Mouse (Mus musculus) MN1 (cell line): Measurements from ENCODE around the gene Disp2.

ENCODE experiments used
- DNase-seq: peaks from one replicate; pipeline ENCODE4 v3.0.0-alpha.2; 2016; ENCODE audit warnings: low spot score

The Disp2 gene

DNA sequence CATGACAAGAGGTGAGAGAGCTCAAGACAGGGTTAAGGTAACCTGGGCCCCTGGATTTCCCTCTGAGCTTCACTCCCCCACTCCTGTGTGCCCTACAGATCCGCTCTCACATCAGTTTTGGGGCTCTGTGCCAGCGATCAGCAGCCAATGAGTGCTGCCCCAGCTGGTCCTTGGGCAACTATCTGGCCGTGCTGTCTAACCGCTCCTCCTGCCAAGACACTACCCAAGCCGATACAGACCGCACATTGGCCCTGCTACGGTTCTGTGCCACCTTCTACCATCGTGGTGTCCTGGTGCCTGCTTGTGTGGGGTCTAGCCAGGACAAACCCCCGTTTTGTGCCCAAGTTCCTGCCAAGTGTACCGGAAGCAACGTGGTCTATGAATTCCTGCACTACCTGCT is 10.0 kb downstream of the Disp2 start:
- no peak for DNase-seq

DNA sequence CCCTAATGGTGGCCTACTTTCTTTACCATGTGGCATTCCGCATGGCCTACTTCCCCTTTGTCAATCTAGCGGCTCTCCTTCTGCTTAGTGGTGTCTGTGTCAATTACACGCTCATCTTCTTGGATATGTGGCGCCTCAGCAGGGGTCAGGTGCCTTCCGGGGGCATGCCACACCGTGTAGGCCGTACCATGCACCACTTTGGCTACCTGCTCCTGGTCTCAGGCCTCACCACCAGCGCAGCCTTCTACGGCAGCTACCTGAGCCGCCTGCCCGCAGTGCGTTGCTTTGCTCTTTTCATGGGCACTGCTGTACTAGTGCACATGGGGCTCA is 10.7 kb downstream of the Disp2 start:
- no peak for DNase-seq

DNA sequence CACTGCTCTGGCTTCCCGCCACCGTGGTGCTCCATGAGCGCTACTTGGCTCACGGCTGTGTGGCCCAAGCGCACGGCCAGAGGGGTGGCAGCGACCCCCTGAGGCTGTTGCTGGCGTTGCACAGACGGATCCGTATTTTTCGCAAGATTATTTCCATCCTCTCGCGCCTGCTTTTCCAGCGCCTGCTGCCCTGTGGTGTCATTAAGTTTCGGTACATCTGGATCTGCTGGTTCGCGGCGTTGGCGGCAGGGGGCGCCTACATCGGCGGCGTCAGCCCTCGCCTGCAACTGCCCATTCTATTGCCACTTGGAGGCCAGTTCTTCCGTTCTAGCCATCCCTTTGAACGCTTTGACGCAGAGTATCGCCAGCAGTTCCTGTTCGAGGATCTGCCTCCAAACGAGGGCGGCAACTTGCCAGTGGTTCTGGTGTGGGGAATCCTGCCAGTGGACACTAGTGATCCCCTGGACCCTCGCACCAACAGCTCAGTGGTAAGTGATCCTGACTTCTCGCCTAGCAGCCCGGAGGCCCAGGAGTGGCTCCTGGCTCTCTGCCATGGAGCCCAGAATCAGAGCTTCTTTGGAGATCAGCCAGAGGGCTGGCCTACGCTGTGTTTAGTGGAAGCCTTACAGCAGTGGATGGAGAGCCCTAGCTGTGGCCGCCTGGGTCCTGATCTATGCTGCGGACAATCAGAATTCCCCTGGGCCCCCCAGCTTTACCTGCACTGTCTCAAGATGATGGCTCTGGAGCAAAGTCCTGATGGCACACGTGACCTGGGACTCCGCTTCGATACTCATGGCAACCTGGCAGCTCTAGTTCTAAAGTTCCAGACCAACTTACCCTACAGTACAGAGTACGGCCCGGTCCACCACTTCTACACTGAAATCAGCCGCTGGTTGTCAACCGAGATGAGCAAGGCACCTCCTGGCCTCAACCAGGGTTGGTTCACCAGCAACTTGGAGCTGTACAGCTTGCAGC is 11.3 kb downstream of the Disp2 start:
- DNase-seq, result peak; percentile 90

DNA sequence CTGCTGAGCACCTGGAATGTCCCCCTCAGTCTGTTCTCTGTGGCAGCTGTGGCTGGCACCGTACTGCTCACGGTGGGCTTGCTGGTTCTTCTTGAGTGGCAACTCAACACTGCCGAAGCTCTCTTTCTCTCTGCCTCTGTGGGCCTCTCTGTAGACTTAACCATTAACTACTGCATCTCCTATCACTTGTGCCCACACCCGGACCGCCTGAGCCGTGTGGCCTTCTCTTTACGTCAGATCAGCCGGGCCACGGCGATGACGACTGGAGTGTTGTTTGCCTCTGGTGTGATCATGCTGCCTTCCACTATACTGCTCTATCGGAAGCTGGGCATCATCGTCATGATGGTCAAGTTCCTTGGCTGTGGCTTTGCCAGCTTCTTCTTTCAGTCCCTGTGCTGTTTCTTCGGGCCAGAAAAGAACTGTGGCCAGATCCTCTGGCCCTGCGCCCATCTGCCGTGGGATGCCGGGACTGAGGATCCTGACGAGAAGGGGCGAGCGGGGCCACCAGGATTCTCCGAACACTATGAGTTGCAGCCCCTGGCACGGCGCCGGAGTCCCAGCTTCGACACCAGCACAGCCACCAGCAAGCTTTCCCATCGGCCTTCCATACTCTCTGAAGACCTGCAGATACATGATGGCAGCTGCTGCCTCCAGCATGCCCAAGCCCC is 12.2 kb downstream of the Disp2 start:
- no peak for DNase-seq

DNA sequence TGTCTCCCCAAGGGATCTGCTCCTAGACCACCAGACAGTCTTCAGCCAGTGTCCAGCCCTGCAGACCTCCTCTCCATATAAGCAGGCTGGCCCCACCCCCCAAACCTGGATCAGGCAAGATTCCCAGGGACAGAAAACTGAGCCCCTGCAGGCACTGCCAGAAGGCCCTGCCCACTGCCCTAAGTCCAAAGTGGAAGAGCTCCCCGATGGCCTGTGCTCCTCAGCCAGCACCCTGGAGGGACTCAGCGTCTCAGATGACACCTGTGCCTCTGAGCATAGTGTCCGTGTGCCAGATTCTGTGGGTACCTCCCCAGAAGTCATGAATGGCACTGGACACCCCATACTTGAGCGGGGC is 12.7 kb downstream of the Disp2 start:
- no peak for DNase-seq

DNA sequence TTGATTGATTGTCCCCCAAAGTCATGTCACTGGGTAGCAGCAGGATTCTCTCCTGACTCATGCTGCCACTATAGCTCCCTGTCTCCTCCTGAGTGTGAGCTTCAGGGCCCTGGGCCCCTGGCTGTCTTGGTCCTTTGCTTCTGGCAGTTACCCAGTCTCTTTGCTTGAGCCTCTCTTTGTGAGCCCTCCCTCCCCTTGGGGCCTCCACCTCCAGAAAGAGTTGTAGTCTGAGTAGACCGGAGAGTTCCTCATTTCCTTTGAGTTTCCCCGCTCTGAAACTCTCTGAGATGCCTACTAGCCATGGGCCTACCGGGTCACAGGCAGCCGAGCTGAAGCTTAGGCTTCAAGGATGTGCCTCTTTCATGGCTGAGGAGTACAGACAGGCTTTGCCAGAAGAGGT is 14.1 kb downstream of the Disp2 start:
- no peak for DNase-seq

DNA sequence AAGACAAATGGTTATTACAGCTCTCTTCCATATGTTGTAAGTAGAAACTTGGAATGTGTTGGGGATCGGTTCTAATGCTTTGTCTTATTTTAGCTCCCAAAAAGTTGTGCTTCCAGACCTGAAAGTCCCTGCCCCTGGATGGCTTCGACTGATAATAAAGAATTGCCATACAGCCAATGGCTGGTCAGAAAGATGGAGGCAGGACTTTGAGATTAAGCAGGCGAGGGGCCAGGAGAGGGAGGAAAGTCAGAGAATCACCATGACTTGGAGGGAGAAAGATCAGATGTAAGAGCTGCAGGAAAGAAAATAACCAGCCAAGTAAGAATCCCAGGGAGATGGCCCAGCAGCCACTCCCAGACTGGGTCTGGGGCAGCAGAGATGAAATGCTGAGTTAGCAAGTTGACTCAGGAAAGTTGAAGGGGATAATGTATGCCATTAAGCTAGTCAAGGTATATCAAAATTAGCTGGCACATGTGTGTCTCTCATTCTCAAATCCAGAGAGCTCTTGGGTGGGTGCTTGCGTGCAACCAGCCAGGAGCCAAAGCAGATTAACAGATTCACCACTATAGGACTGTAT is 23.1 kb downstream of the Disp2 start:
- no peak for DNase-seq

DNA sequence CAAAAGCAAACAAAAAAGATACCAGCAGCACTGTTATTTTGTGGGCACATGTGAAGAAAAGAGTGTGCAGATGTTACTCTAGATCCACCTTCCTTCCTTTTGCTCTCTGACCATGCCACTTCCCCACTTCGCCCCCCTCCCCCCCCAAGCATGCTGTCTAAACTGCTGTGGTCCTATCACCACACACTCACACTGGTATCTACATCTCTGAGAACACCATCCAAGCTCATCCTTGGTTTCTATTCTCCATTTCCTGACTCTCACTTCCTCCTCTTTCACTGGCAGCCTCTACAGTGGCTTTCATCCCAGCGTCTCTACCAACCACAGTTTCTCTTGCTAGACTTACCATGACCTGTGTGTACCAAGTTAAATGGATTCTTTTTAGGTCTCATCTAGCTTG is 25.0 kb downstream of the Disp2 start:
- no peak for DNase-seq

DNA sequence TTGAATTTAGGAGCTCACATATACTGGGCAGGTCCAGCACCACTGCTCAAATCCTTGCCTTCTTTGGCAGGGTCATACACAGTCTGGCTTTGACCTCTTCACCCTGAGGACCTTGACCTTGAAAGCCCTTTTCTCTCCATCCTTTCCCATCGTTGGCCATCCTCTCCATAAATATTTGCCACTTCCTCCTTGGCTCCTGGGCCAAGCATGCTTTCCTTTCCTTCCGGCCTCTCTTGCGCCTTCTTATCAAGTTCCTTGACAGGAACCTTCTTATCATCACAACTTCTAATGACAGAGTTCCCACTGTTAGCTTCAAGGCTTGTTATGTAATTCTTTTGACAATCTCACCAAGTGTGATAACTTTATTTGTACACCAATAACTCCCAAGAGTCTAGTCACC is 25.6 kb downstream of the Disp2 start:
- DNase-seq, result no peak

DNA sequence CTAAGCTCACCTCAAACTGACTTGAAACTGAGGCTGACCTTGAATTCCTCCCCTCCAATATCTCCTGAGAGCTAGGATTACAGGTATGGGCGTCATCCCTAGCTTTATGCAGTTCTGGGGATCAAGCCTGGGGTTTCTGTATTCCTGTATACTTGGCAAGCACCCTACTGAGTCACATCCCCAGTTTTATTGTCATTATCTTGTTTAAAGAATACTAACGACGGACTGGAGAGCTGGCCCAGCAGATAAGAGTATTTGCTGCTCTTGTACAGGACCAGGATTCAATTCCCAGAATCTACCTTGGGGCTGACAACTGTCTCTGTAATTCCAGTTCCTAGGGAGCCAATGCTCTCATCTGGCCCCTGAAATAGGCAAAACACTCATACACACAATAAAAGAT is 26.2 kb downstream of the Disp2 start:
- no peak for DNase-seq

DNA sequence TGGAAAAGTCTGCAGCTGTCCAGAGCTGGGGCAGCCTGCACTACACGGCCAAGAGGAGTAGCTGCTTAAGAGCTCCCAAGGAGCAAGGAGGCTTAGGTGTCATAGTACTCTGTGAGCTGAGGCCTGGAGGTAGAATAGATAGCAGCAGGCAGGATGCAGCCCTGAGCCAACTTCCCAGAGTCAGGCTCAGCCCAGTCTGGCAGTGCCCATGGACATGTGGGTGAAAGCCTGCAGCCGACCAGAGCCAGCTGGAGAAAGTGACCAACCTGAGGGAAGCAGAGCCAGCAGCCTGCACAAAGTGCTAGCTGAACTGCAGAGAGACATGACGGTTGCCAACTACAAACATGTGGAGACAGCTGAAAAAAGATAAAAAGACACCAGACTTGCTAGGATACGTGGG is 27.3 kb downstream of the Disp2 start:
- peak; percentile 77 for DNase-seq

DNA sequence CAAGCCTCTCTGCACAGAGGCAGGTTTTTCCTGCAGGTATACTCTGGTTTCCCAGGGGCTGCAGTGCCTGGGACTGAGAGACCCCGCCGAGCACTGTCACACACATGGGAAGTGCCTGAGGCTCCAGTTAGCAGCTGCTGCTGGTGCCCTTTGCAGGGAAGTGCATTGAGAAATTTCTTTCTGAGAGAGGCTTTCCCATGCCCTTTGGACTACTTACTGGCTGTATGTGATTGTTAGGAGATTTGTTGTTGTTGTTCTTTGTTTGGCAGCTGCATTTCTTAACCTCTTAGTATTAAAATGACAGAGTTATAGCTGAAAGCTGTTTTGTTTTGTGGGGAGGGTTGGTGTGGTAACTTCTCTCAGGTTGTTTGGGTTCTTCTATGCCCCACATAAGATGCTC is 31.3 kb downstream of the Disp2 start:
- no peak for DNase-seq

DNA sequence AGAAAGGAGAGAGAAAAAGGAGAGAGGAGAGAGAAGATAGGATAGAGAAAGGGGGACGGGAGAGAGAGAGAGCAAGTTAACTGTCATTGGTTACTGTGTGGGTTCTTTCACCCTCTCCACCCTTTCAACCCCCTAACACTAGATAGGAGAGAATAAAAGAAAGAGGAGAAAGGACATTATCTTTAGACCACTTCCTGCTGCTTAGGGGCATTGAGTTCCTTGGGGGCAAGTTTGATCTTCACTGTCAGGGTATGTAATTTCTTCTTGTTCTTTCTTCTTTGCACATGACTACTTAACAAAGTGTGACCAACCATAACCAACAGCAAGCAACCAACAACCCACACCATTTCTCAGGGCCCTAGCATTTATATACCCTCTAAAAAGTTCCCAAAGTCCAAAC is 33.2 kb downstream of the Disp2 start:
- no peak for DNase-seq

DNA sequence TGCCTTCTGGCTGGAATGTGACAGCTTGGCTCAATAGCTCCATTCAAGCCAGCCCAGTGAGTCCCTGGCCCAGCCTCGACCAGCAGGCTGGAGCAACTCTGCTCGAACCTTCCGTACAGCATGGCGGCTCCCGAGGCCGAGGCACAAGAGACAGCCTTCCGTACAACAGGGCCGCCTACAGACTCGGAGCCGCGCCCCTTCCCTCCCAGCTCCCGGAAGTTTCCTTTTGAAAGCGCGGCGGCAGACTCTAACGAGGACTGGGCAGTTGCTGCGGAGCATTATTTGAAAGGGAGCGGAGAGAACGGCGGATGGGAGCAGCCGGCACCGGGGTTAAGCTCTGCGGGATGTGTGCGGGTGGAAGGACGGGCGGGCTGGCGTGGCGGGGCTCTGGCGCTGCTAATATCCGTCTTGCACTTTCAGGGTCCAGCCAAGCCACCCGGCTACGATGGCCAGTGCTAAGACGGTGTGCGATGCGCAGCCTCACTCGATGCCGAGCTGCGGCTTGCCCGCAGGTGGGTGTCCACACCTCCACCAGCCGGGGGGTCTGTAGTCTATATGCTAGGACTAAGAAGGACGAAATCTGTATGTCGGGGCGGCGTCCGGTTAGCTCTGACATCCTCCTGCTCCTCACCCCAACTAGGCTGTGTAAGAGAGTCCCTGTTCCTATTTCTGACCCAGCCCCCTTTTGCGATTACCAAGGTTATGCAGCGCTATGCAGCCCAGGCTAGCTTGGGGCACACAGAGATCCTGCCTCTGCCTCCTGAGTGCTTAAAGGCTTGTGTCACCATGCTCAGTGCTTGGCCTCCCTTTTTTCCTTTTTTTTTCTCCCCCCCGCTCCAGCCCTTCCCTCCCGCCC is 34.7 kb downstream of the Disp2 start, which contains the start of gene Knstrn:
Knstrn (plus strand) TSS at position 23 of the 856 bp plus-strand sequence.
- peak; percentile 91 for DNase-seq

DNA sequence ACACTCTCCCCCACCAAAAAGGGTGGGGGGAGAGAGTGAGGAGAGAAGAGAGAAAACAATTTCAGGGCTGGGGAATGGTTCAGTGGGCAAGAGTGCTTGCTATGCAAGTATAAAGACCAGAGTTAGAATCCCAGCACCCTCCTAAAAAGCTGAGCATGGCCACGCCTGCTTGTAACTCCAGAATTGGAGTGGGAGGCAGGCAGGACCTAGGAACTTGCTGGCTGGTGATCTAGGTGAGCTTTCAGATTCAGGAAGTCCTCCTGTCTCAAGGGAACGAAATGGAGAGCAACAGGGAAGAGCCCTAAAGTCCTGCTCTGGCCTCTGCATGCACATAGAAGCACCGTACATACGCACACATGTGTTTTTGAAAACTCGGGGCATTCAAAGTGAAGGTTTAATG is 43.3 kb downstream of the Disp2 start:
- no peak for DNase-seq

DNA sequence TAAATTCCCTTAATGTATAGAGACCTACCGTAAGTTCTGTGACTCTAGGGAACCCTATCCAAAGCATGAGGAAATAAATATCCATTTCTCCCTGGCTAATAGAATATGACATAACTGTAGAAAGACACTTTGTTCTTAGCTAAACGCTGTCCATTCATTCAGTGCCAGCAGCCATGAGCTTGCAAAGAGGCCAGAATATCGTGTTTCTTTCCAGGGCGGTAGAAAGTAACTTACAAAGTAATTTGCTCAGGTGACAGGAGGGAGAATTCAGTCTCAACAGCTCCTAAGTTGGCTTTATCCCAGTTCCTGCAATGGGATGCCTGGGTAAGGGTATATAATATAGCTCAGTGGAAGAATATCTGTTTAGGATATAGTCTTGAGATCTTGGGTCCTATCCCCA is 44.9 kb downstream of the Disp2 start:
- no peak for DNase-seq

DNA sequence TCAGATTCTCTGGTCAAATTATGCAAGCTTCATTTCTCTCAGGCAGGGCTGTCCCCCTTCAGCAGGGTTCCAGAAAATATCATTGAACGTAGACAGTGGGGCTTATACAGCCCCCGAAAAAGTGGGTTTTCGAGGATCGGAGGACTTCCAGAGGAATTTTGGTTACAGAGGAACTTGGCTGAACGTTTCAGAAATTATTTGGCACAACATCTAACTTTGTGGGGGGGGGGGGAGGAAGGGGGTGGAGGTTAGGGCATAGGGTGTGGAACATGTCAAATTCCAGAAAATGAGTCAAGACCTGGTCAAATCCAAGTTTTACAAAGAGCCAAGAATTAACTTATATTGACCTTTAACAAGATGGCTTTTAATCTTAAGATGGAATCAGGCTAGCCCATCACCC is 49.6 kb downstream of the Disp2 start:
- DNase-seq, result no peak

DNA sequence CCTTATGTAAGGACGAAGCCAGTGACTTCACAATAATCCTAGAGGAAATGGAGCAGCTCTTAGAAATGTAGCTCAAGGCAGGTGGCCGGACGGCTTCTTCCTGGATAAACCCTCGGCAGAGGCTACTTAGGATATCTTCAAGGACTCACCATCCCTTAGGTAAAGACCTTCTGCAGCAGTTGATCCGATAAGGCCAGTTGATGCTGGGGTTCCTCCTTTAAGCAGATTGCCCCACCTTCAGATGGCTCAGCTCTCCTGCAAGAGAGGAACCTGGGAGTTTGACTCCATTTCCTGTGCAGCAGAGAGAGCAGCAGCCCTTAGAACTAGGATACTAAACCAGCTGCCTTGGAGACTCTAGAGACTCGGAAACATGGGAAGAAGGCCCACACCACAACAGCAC is 54.5 kb downstream of the Disp2 start:
- DNase-seq, result no peak

DNA sequence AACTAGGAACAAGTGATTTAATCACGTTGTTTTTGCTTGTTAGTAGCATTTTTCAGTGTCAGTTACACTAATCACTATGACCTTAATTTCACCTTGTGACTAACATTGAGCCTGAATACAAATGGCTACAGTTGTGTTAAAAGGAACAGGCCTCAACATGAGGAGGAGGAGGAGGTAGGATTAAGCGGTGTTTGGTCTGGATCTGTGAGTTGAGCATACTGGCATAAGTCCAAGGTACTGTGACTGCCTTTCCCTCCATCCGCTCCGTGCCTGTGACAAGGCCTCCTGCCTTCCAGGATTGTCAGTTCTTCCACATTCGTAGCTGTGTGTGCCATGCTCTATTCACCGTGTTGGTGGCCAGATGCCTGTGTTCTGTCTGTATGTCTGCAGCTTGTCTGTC is 55.6 kb downstream of the Disp2 start:
- DNase-seq, result no peak

DNA sequence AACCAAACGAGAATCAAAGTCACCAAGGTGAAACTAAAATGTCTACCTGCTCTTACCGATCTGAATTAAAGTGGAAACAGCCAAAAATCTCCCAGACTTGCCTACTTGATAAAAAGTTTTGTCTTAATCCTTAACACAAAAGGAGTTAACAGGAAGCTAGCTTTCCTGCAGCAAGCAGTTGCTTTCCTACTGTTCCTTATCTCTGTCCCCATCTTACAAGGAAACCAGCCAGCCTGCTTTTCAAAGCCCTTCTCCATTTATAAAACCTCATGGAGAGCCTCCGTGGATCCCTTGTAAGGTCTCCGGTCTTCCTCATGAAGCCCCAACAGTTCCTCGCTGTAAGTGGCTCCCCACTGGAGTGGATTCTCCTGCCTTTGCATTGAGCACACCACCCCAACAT is 58.8 kb downstream of the Disp2 start:
- no peak for DNase-seq

DNA sequence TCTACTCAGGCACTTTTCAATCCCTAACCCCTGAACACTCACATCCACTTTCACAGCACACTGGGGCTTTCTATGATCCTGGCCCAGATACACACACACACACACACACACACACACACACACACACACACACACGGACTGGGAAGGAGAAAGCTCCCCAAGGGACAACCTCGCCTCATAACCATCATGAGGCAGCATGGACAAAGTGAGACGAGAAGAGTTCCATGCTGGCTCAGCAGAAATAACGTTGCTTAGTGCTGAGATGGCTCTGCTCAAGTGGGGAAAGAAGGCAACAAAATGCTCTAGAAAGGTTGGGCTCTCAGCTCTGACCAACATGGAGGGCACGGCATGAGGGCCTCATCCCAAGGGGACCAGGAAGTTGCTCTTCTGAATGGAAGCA is 61.7 kb downstream of the Disp2 start:
- DNase-seq, result no peak

DNA sequence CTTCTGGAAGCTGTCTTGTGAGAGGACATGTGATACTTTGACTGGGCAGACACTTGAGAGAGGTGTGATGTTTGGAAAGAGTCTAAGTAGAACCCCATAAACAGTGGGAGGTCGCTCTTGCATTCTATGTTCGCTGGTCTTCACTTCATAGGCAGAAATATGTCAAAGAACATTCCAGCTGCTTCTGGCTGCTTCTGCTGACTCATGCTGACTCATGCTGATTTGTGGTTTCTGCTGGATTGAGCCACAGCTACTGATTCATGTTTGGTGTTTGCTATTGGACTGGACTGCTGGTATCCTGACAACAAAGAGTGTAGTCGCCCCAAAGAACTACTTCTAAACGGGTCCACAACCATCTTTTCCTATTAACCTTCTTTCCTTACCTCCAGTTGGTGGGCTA is 62.3 kb downstream of the Disp2 start:
- DNase-seq, result no peak
